Mouse (Mus musculus) limb, embryonic 13.5 days (tissue): ENCODE measurements around the gene Trim40. TPM values are rescaled to one million over a fixed set of nuclear protein-coding genes. Genes with fewer than 3 reads are reported as not detected.
"Not testable (repeated sequence)": the region's sequence is repeated elsewhere in the genome, so short reads cannot be mapped to it uniquely, and the experiment has no call there.

ENCODE experiments used
- ATAC-seq: fragments of 200-750 bp; cut with Nextera tagmentation; 2 replicates; pipeline ENCODE4 v1.8.0; 2017; ENCODE audit warnings: low read depth, moderate number of reproducible peaks, moderate TSS enrichment; ENCODE audit not compliant: low FRiP score
- H3K27ac ChIP-seq: fragments of 300-500 bp; sonication (generic); 2 replicates; pipeline ENCODE4 v1.5.1; 2015; ENCODE audit warnings: inconsistent platforms, mild to moderate bottlenecking, moderate library complexity
- H3K27me3 ChIP-seq: fragments of 300-500 bp; sonication (generic); 2 replicates; pipeline ENCODE4 v1.6.1; 2015; ENCODE audit warnings: mild to moderate bottlenecking, inconsistent platforms
- H3K36me3 ChIP-seq: fragments of 300-500 bp; sonication (generic); 2 replicates; pipeline ENCODE4 v1.6.1; 2015; ENCODE audit warnings: inconsistent platforms, mild to moderate bottlenecking, moderate library complexity
- H3K4me1 ChIP-seq: fragments of 300-500 bp; sonication (generic); 2 replicates; pipeline ENCODE4 v1.6.1; 2015; ENCODE audit warnings: inconsistent platforms
- H3K4me2 ChIP-seq: fragments of 300-500 bp; sonication (generic); replicated peaks from 2 replicates; pipeline ENCODE4 v1.6.1; 2015; ENCODE audit warnings: inconsistent platforms, mild to moderate bottlenecking, moderate library complexity
- H3K4me3 ChIP-seq: fragments of 300-500 bp; sonication (generic); 2 replicates; pipeline ENCODE4 v1.5.1; 2015; ENCODE audit warnings: moderate library complexity, mild to moderate bottlenecking, inconsistent platforms
- H3K9ac ChIP-seq: fragments of 300-500 bp; sonication (generic); 2 replicates; pipeline ENCODE4 v1.6.1; 2015; ENCODE audit warnings: mild to moderate bottlenecking, inconsistent platforms
- H3K9me3 ChIP-seq: fragments of 300-500 bp; sonication (generic); 2 replicates; pipeline ENCODE4 v1.6.1; 2016; ENCODE audit warnings: inconsistent platforms
- WGBS: fragments of 180-500 bp; shearing (Covaris S2); methylation state at CpG from one replicate; pipeline ENCODE4 v1.1.7; 2015; 5-methylcytosine and 5-hydroxymethylcytosine counted together
- polyA plus RNA-seq: library from polyadenylated mRNA; unstranded; fragments of >200 nt; fragmentation: Nextera tagmentation; extraction: Ambion mirVana; gene quantifications from 2 replicates; pipeline ENCODE4 v1.2.1, GENCODE M21; 2015

Trim40 gene
- polyA plus RNA-seq, 1 experiment from 2014 or later: not detected

DNA sequence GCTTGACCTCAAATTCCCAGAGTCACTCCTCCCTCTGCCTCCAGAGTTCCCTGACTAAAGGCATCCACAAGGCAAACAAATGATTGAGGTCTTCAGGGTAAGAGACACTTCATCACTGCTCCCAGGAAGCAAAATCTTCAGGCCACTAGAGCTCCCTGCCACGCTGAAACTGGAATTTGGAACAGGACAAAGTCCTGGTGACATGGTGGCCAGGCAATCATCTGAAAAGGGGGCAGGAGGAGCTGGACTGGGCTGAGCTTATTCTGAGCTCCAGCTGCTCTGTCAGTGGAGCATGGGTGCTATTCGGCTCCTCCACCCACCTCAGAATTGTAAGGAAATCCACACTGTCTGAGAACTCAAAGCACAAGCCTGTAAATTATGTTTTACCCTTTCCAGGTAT is 22.1 kb upstream of the Trim40 start:
- H3K27ac ChIP-seq: no peak overlapping the region
- H3K4me2 ChIP-seq: no peak overlapping the region
- 0 out of 2 replicates have a peak, but pooled peaks cover 3% of the 10 kb centered on the region for H3K4me1 ChIP-seq
- ATAC-seq: no peak
- H3K4me3 ChIP-seq: no peak overlapping the region
- H3K9me3 ChIP-seq: no peaks in the 10 kb centered on the region
- H3K27me3 ChIP-seq: no peaks in the 10 kb centered on the region; the same call in none of the 2 replicates
- H3K9ac ChIP-seq: no peak overlapping the region
- no peaks in the 10 kb centered on the region for H3K36me3 ChIP-seq
- 71% methylated on average over 2 of the region's 2 CpGs for WGBS

DNA sequence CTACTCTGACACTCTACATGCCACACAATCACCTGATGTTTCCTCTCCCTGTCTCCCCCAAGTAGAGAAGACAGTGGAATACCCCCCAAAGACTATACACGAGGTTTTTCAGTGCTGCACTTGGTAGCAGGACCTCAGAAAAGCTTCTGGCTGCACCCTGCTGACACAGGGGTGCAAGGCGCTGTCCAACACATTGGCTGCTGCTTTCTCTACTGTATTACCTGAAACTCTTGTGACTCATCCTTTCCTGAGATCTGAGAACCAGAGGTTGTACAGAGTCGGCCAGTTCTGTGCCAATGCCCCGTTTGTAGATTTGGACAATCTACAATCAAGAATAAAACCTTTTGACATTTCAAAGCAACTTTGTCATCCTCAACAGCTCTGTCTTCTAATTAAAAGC is 19.9 kb upstream of the Trim40 start:
- Histone ChIP-seq H3K4me1 (0 out of 2 replicates have a peak, but pooled peaks cover 3% of the 10 kb centered on the region), H3K9me3 (no peaks in the 10 kb centered on the region), H3K36me3 (no peaks in the 10 kb centered on the region), H3K9ac (no peak overlapping the region), H3K4me2 (no peak overlapping the region), H3K4me3 (no peak overlapping the region), H3K27ac (no peak overlapping the region), H3K27me3 (no peaks in the 10 kb centered on the region; the same call in 1 of the 2 replicates)
- WGBS: 53% methylated on average over 4 of the region's 4 CpGs
- ATAC-seq: no peak

DNA sequence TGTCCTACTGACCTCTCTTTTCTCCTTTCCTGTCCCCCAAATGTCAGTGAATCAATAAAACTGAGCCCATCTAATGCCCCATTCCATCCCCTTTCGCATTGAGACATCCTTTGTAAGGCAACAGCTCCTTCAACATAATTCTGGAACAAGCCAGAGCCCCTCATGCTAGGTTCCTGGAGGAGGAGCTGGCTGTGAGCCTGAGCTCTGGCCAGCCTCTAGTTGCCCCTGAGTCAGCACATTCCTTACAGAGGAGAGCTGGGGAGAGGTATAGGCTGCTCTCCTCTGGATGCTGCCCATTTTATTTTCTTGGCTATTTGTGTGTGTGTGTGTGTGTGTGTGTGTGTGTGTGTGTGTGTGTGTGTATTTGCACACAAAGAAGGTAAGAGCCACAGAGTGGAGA is 18.3 kb upstream of the Trim40 start:
- no peak overlapping the region for H3K27ac ChIP-seq
- peak; percentile 82; the same call in 1 of the 2 replicates for ATAC-seq

DNA sequence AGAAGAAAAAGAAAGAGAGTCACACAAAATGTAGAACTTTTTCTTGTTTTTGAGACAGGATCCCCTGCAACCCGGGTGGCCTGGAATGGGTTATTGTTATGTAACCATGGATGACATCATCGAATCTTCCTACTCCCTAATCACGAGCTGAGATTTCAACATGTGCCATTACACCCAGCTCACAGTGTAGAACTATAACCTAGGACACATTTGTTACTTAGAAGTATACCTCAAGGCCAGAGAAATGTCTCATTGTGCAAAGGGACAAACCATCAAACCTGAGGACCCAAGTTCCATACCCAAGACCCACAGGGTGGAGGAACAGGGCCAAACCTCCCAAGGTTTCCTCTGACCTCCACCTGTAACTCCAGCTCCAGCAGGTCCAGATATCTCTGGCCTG is 13.7 kb upstream of the Trim40 start:
- Histone ChIP-seq H3K4me1 (0 out of 2 replicates have a peak, but pooled peaks cover 3% of the 10 kb centered on the region), H3K27ac (no peak overlapping the region), H3K9ac (no peak overlapping the region), H3K27me3 (no peaks in the 10 kb centered on the region), H3K4me3 (no peak overlapping the region), H3K36me3 (no peaks in the 10 kb centered on the region), H3K4me2 (no peak overlapping the region), H3K9me3 (no peaks in the 10 kb centered on the region)
- no peak for ATAC-seq
- WGBS: 74% methylated on average over 3 of the region's 3 CpGs

More for the DNA sequence above, 18.3 kb upstream of the Trim40 start:
- Histone ChIP-seq H3K36me3 (no peaks in the 10 kb centered on the region), H3K4me3 (no peak overlapping the region), H3K4me1 (0 out of 2 replicates have a peak, but pooled peaks cover 3% of the 10 kb centered on the region), H3K4me2 (no peak overlapping the region), H3K9me3 (no peaks in the 10 kb centered on the region), H3K27me3 (no peaks in the 10 kb centered on the region; the same call in 1 of the 2 replicates), H3K9ac (no peak overlapping the region)
- WGBS: 57% methylated on average over 1 of the region's 1 CpGs

DNA sequence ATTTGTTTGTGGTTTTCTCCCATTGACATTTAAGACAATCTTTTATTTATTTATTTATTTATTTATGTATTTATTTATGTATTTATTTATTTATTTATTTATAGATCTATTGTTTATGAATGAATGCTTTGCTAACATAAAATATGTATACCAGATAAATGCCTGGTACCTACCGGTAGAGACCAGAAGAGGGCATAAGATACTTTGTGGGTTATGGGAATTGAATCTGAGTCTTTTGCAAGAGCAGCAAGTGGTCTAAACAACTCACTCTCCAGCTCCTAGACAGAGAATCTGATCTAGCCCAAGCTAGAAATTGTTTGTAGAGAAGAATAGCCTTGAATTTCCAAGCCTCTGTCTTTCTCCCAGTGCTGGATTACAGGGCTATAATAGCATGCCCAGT is 10.8 kb upstream of the Trim40 start:
- no peak overlapping the region for H3K4me2 ChIP-seq
- H3K9ac ChIP-seq: no peak overlapping the region
- H3K9me3 ChIP-seq: no peaks in the 10 kb centered on the region
- H3K36me3 ChIP-seq: no peaks in the 10 kb centered on the region
- H3K27me3 ChIP-seq: no peaks in the 10 kb centered on the region
- ATAC-seq: no peak
- H3K27ac ChIP-seq: no peak overlapping the region
- no peaks in the 10 kb centered on the region for H3K4me1 ChIP-seq
- 41% methylated on average over 1 of the region's 1 CpGs for WGBS
- H3K4me3 ChIP-seq: no peak overlapping the region

DNA sequence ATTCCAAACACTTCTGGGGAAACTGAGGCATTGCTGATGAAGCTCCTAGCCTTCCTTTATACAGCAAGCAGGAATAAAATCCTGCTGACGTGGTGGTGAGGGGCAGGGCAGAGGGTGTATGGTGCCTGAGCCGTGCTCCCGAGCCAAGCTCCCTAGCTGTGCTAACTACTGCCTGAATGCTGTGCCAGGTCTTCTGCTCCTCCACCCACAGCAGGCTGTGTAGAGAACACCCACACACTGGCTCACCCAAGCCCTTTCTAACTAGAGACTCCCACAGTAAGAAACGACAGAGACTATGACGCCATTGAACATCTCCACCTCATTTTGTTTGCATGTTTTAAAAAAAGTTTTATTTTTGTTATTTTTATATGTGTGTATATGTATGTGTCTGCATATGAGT is 10.1 kb upstream of the Trim40 start:
- 77% methylated on average over 5 of the region's 5 CpGs for WGBS
- no peak overlapping the region for H3K9ac ChIP-seq
- no peak overlapping the region for H3K27ac ChIP-seq
- no peak; the same call in 1 of the 2 replicates for ATAC-seq
- H3K27me3 ChIP-seq: no peaks in the 10 kb centered on the region
- H3K4me1 ChIP-seq: no peaks in the 10 kb centered on the region
- no peaks in the 10 kb centered on the region for H3K36me3 ChIP-seq
- no peaks in the 10 kb centered on the region for H3K9me3 ChIP-seq
- no peak overlapping the region for H3K4me2 ChIP-seq
- H3K4me3 ChIP-seq: no peak overlapping the region

DNA sequence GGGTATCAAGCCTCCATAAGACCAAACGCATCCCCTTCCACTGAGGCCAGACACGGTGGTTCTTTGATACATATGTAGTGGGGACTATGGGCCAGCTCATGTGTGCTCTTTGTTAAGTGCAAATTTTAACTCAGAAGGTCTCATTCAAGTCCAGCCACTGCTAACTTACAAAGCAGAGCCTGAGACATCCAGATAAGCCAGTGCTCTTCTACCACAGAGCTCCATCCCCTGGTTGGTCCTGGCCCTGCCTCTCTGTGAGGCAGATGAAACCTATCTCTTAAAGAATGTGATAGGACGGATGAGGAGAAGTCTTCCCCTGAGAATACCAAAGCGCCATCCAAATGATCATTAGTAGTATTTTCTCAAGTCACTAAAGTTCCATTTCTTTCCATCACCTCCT is 9.5 kb upstream of the Trim40 start:
- no peak overlapping the region for H3K4me2 ChIP-seq
- 84% methylated on average over 4 of the region's 4 CpGs for WGBS
- no peaks in the 10 kb centered on the region for H3K27me3 ChIP-seq
- H3K4me3 ChIP-seq: no peak overlapping the region
- no peaks in the 10 kb centered on the region for H3K36me3 ChIP-seq
- no peak overlapping the region for H3K27ac ChIP-seq
- no peaks in the 10 kb centered on the region for H3K4me1 ChIP-seq
- ATAC-seq: no peak
- no peak overlapping the region for H3K9ac ChIP-seq
- no peaks in the 10 kb centered on the region for H3K9me3 ChIP-seq

DNA sequence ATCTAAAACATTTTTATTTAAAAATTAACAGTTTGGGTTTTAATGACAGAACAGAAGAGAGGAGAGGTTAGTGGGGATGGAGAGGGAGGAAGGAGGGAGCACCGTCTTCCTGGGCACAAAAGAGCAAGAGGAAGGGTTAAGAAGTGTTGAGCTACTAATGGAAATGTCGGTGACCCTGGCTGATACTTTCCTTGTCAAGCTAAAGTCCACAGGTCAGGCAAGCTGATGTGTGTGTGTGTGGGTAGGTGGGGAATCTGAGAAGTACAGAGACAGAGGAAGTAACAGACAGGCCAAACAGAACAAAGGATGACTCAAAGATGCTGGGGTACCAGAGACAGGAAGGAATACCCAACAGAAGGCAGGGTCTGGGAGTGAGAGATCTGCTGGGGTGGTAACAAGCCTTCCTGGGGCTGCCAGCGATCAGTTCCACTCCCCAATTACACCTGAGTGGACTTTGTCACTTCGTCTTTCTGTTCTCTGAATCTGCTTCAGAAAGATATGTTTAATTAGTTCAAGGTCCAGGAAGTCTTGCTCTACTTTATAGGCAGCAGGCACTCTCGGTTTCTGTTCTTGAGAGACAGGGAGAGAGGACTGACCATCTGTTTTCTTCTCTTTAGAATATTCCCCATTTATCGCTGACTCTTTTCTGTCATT is 7.8 kb upstream of the Trim40 start, which contains the start of gene Trim31:
Gene Trim31, plus strand, starts transcription at position 567 of the 654 bp plus-strand sequence.
- no peak for ATAC-seq
- Histone ChIP-seq H3K4me3 (no peak within 1 kb of the TSS), H3K9ac (no peak within 1 kb of the TSS), H3K27me3 (no peaks in the 10 kb centered on the region), H3K4me2 (no peak within 1 kb of the TSS), H3K36me3 (no peaks in the 10 kb centered on the region), H3K9me3 (no peaks in the 10 kb centered on the region), H3K4me1 (no peaks in the 10 kb centered on the region), H3K27ac (no peak within 1 kb of the TSS)
- WGBS: 65% methylated on average over 6 of the region's 6 CpGs

DNA sequence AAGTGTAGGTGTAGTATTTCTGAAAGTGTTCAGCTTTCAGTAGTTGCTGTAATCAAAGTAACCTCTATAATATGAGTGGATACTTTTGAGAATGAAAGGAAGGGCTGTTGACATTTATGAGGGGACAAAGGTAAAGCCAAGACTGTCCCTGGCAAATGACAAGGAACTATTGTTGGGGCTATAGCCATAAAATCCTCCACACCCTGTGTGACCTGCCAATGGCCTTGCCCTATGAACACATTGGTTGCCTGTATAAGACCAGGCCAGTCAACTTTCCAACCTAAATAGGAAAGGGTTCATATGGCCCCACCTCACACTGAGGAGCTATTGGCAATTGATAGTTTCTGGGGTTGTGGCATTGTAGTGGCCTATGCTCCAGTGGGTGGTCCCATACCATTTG is 7.1 kb upstream of the Trim40 start:
- ATAC-seq: no peak
- Histone ChIP-seq H3K27me3 (no peaks in the 10 kb centered on the region), H3K4me2 (no peak overlapping the region), H3K9ac (no peak overlapping the region), H3K9me3 (no peaks in the 10 kb centered on the region), H3K4me3 (no peak overlapping the region), H3K4me1 (no peaks in the 10 kb centered on the region), H3K36me3 (no peaks in the 10 kb centered on the region), H3K27ac (no peak overlapping the region)

DNA sequence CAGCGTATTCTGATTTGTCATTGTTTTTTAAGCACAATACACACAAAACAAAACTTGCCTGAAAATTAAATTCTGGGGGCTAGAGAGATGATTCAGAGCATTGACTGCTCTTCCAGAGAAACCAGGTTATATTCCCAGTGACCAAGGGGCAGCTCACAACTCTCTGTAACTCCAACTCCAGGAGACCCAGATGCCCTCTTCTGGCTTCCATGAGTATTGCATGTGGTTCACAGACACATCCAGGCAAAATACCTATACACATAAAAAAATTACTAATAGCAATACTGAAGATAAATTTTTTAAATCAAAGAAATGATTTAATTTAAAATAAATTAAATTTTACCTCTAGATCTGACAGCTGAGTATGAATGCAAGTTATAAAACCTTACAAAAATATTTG is 6.7 kb upstream of the Trim40 start:
- H3K27ac ChIP-seq: no peak overlapping the region
- no peak overlapping the region for H3K9ac ChIP-seq
- no peaks in the 10 kb centered on the region for H3K9me3 ChIP-seq
- no peaks in the 10 kb centered on the region for H3K36me3 ChIP-seq
- no peak overlapping the region for H3K4me3 ChIP-seq
- H3K27me3 ChIP-seq: 0 out of 2 replicates have a peak, but pooled peaks cover under 1% of the 10 kb centered on the region
- H3K4me2 ChIP-seq: no peak overlapping the region
- ATAC-seq: no peak
- no peaks in the 10 kb centered on the region for H3K4me1 ChIP-seq
- 82% methylated on average over 1 of the region's 1 CpGs for WGBS

DNA sequence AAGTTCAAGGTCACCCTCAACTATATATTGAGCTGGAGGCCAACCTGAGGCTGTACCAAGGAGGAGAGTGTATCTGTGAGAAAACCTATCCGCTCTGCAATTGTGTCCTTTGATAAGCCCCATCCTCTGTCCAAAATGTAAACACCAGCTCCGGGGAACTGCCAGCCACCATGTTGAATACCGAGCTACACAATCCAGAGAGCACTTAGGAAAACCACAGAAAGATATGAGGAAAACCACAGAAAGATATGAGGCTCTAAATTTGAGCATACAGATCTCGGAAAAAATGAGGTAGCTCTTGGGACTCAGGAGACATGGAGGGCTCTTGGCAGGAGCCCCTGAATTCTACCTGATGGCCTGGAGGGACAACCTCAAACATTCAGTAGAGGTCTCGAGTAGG is 3.5 kb upstream of the Trim40 start:
- ATAC-seq: no peak
- Histone ChIP-seq H3K27ac (no peak overlapping the region), H3K36me3 (no peaks in the 10 kb centered on the region), H3K27me3 (0 out of 2 replicates have a peak, but pooled peaks cover 8% of the 10 kb centered on the region), H3K4me2 (no peak overlapping the region), H3K4me3 (no peak overlapping the region), H3K9me3 (no peaks in the 10 kb centered on the region), H3K4me1 (no peaks in the 10 kb centered on the region), H3K9ac (no peak overlapping the region)
- WGBS: 71% methylated on average over 5 of the region's 5 CpGs

DNA sequence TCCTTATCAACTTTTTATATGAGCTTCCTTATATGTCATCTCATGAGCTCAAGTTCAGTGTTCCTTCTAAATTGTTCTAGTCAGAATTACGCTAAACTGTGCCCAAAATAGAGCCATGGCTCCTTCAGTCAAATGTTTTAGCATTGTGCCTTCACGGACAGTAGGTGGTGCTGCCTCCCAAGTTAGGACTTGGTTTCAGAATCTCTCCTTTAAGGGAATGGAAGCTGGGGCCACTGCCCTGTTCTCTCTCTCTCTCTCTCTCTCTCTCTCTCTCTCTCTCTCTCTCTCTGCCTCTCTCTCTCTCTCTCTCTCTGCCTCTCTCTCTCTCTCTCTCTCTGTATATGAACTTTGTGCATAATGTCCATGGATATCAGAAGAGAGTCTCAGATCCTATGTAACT is 2.4 kb upstream of the Trim40 start:
- no peak overlapping the region for H3K27ac ChIP-seq
- 0 out of 2 replicates have a peak, but pooled peaks cover 8% of the 10 kb centered on the region for H3K27me3 ChIP-seq
- no peak overlapping the region for H3K4me2 ChIP-seq
- WGBS: 11% methylated on average over 2 of the region's 2 CpGs
- no peaks in the 10 kb centered on the region for H3K36me3 ChIP-seq
- H3K4me1 ChIP-seq: no peaks in the 10 kb centered on the region
- no peaks in the 10 kb centered on the region for H3K9me3 ChIP-seq
- no peak overlapping the region for H3K4me3 ChIP-seq
- H3K9ac ChIP-seq: no peak overlapping the region
- peak; percentile 57; the same call in 1 of the 2 replicates for ATAC-seq

DNA sequence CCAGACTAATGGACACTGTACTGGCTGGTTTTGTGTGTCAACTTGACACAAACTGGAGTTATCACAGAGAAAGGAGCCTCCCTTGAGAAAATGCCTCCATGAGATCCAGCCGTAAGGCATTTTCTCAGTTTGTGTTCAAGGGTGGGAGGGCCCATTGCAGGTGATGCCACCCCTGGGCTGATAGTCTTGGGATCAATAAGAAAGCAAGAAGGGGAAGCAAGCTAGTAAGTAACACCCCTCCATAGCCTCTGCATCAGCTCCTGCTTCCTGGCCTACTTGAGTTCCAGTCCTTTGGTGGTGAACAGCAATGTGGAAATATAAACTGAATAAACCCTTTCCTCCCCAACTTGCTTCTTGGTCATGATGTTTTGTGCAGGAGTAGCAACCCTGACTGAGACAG is 1.6 kb upstream of the Trim40 start:
- H3K4me1 ChIP-seq, H3K27me3 ChIP-seq, H3K9ac ChIP-seq, H3K4me3 ChIP-seq, H3K27ac ChIP-seq, ATAC-seq, H3K36me3 ChIP-seq, H3K9me3 ChIP-seq, H3K4me2 ChIP-seq: not testable (repeated sequence)
- 89% methylated on average over 1 of the region's 1 CpGs for WGBS
